Mouse (Mus musculus) left cerebral cortex, postnatal 4 days (tissue): Measurements from ENCODE around the gene Gcnt1. TPM values are rescaled to one million over a fixed set of nuclear protein-coding genes. Genes with fewer than 3 reads are reported as not detected.

ENCODE experiments used
- DNase-seq: peaks from one replicate; pipeline ENCODE4 v3.0.0-alpha.2; 2022
- intact Hi-C: fragments of 180-260 bp; cut with DNase I; formaldehyde crosslinking; loops from one replicate; pipeline ENCODE4 v1.15.1; 2025
- total RNA-seq, 2 experiments: library from RNA; stranded (reverse); gene quantifications; 2 replicates each; pipeline ENCODE4 v1.2.3; 2021

Gcnt1 gene
- total RNA-seq, 2 experiments from 2014 or later, result 1.1 to 1.2 TPM

DNA sequence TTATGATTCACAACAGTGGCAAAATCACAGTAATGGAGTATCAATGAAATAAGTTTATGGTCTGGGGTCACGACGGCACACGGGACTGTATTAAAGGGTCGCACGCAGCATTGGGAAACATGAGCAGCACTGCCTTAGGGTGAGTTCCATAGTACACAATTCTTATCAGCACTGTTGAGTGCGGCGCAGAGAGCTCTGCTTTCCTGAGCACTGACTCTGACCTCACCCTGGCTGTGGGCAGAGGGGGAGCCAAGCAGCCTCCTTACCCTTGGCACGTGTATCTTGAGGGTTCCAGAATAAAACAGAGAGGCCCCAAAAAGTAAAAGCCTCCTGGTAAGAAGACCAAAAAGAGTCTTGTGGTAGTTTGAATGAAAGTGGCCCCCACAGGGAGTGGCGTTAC is 4.1 kb downstream of the Gcnt1 start:
- intact Hi-C loops, result no loop called here
- DNase-seq, result no peak

DNA sequence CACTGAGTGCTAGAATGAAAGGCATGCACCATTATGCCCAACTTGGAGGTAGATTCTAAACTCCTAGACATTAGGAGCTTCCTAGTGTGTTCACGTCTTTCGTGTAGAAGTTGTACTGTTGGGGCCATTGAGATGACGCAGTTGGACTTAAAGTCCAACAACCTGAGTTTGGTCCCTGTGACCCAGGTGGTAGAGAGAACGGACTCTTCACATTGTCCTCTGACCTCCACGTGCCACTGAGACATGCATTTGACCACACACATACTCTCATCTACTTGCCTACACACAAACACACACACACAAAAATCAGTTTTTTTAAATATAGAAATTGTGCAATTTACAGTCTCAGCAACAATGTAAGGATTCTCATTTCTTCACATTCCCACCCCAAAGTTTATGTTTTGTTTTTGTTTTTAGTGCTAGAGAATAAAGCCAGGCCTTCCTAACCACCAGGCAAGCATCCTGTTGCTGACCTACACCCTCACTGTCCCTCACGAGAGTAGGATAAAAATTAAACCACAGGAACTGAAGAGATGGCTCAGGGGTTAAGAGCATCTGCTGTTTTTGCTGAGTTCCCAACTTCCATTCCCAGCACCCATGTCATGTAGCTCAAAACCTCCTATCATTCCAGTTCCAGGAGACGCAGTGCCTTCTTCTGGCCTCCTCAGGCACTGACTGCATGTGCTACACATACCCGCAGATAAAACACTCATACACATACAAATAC is 6.1 kb downstream of the Gcnt1 start:
- intact Hi-C loops, result no loop called here
- no peak for DNase-seq

GRCm38 (mm10) chr19:17364741-17365140 is 7.9 kb downstream of the Gcnt1 start:
- intact Hi-C loops, result no loop called here
- DNase-seq, result peak; percentile 38

DNA sequence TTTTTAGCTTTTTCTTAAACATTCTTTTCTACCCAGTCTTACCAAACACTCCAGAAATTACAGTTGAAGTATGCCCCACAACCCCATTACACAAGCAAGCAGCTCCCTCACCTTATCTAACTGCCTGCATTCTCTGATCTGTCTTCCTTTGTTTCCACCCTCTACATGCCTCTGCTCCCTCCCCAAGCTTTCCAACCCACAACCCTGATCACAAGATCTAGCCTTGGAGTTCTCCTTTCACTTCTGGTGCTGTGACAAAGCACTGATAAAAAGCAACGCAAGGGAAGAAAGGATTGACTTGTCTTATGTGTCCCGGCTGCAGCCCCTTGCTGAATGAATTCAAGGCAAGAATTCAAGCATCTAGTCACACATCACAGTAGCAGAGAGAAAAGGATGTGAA is 11.5 kb downstream of the Gcnt1 start:
- intact Hi-C loops, result no loop called here

GRCm38 (mm10) chr19:17359315-17359890 is 13.2 kb downstream of the Gcnt1 start:
- no peak for DNase-seq
- intact Hi-C loops, result no loop called here

More for the DNA sequence above, 11.5 kb downstream of the Gcnt1 start:
- no peak for DNase-seq

- DNase-seq, result no peak
- intact Hi-C loops, result no loop called here
These were observed 15.3 kb downstream of the Gcnt1 start for GRCm38 (mm10) chr19:17357391-17357790.

DNA sequence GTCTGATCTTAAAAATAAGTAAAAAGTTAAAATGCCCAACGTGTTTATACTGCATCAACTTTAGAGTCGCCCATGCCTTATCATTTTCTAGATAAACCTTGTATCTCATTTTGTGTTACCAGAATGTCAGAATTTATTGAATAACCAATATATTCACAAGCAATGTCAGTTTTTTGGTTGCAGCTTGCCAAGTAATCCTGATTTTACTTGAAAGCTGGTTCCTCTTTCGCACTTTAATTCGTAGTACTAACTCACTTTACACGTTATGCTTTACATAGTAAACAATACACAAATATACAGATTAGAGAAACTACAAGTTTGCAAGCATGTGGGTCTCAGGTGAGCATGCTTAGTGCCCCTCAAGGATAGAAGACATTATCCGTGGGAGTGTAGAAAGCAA is 15.7 kb downstream of the Gcnt1 start:
- no peak for DNase-seq
- intact Hi-C loops, result no loop called here

DNA sequence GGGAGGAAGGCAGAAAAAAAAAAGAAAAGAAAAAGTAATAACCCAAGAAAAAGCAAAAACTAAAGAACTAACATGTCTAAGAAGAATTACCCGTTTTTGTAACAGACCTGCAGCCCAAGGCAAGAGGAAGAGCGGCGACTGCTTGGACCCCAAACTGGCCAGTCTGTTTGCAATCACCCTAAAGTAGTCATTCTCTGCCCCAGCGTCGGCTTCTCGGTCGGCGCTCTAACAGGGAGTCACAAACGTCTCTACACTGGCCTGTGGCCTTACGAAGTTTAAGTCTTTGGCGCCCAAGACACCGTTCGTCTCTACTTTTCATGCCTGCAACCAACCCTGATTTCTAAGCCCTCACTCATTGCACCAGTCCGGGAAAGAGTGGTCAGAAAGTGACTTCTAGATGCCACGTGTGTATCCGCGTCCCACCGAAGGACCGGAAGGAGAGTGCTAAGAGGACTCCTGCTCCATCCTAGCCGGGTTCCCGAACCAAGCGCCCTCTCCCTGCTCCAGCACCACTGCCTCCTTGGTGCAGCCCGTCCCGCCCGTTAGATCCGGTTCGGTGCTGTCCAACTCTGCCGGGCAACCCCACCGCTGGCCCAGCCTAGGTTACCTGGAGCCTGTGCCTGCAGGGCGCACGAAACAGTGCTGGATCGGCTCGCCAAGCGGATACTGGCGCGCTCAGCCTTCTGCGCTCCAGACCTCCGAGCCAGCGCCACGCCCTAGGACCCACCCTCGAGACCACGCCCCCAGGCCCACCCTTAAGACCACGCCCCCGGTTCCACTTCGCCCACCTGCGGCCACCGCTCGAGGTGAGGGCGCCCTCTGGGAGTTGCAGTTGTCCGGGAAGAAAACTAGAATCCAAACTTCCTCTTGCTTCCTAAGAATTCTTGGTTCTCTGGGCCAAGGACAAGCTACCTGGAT is 16.4 kb downstream of the Gcnt1 start:
- DNase-seq, result peak; percentile 21
- intact Hi-C loops, result no loop called here

GRCm38 (mm10) chr19:17355361-17355760 is 17.3 kb downstream of the Gcnt1 start:
- intact Hi-C loops, result no loop called here
- DNase-seq, result no peak

DNA sequence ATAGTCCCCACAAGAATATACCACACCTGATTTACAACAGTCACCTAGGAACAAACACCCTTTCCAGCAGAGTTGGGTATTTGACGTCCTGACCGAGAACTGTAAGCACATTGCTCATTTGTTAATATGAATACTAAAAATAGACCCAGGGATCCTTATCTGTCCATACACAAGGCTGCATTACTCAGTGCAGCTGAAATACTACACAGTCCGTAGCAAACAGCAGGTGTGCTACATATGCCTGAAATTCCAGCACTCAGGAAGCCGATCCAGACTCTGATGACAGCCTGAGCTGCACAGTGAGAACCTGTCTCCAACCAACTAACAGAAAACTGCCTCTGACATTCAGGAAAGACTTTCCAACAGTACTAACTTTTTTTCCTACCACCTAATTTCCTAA is 17.8 kb downstream of the Gcnt1 start:
- intact Hi-C loops, result no loop called here
- no peak for DNase-seq

GRCm38 (mm10) chr19:17354362-17354761 is 18.3 kb downstream of the Gcnt1 start:
- DNase-seq, result no peak
- intact Hi-C loops, result no loop called here

GRCm38 (mm10) chr19:17353727-17354126 is 18.9 kb downstream of the Gcnt1 start:
- DNase-seq, result no peak
- intact Hi-C loops, result no loop called here

DNA sequence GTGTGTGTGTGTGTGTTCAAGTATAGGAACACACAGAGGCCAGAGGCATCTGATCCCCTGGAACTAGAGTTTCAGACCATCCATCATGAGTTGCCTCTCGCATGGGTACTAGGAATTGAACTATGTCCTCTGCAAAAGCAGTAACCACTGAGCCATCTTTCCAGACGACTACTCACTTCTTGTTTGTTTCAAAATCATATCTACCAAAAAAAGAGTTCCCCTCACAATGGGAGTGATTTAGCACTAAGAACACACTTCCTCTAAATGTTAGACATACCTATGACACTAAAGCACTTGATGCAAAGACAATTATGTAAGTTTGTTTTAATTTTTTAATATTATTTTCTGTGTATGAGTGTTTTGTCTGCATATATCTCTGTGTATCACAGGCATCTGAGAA is 24.8 kb downstream of the Gcnt1 start:
- DNase-seq, result no peak
- intact Hi-C loops, result no loop called here

DNA sequence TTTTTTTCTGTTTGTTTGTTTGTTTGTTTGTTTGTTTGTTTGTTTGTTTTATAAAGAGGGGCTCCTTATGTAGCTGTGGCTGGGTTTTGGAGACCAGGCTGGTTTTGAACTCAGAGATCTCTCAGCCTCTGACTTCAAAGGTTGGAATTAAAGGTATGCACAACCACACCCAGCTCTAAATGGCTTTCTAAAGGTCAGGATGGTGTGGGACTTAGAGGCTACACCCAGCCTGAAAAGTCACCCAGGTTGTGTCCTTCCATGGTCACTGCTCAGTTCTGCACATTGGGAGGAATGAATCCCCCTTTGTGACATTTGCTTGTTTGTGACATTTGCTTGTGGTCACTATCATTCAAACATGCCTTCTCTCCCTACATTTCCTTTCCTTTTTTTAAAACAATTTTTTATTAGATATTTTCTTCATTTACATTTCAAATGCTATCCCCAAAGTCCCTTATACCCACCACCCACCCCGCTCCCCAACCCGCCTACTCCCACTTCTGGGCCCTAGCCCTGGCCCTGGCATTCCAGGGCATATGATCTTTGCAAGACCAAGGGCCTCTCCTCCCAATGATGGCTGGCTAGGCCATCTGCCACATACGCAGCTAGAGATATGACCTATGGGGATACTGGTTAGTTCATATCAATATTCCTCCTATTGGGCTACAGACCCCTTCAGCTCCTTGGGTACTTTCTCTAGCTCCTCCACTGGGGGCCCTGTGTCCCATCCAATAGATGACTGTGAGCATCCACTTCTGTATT is 25.7 kb downstream of the Gcnt1 start:
- intact Hi-C loops, result no loop called here
- DNase-seq, result no peak

- intact Hi-C loops, result no loop called here
- no peak for DNase-seq
These were observed 27.8 kb downstream of the Gcnt1 start for GRCm38 (mm10) chr19:17344881-17345280.

DNA sequence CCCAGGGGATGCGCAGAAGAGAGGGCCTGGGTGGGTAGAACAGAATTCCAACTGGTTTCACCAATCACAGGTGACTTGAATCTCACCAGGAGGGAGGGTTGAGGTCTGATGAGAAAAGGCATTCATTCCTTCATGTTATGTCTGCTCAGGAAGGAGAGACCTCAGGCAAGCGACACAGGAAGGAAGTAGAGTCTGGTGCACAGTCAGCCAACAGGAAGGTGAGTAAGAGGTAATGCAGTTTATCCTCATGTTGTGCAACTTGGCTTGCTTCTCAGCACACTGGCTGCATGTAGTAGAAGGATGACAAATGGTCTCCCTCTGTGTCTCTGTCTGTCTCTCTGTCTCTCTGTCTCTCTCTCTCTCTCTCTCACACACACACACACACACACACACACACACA is 33.1 kb downstream of the Gcnt1 start:
- no peak for DNase-seq
- intact Hi-C loops, result no loop called here

DNA sequence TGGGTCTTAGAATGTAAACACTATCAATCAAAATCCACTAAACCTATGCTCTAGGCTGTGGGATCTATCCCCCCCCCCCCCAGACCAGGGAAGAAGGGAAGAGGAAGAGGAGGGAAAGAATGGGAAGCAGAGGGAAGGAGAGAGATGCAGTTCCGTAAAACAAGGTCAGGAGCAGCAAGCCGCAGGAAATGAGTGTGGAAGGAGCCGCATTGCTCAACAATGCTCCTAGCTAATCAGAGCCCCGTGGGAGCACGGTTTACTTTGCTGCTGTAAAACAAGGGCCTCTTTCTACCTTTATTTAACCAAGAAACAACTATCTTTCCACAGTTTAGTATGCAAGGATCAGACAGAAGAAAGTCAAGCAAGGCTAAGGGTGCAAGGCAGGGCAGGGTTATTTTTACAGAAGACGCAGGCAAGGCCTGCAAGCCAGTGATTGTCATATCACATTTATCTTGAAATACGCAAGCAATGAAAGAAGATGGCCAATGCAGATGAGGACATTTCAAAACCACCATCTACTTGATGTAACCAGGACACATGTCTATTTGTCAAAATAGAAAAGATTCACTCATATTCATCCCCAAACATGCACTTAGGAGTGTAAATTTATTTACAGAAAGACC is 35.5 kb downstream of the Gcnt1 start:
- DNase-seq, result no peak
- intact Hi-C loops, result no loop called here

- DNase-seq, result no peak
- intact Hi-C loops, result no loop called here
These were observed 36.0 kb downstream of the Gcnt1 start for GRCm38 (mm10) chr19:17336646-17337045.

DNA sequence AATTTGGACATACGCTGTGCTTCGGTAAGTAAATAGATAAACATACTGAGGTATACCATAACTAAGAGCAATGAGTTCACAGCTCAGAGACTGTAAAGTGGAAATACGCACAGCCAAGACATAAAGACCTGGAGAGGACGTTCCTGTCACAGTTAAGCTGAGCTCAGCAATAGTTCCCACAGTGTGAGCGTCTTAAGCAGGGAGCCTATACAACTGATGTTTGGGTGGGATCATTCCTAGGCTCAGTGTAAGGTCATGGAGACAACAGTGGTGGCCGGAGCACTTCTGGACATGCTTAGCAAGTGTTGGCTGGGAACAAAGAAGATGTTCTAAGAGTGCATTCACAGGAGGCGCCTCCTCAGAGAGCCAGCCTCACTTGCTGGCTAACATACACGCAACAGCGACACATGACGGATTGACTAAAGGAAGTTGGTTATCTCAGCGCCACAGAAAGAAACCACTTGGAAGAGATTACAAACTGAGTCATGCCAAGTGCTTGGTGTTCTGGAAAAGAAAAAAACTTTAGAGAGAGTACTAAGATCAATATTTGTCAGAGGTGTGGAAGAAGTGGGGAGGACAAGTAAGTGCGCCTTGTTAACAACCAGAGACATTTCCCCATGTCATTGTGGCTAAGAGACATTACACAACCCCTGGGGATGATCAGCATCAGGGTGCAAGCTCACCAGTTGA is 37.9 kb downstream of the Gcnt1 start:
- intact Hi-C loops, result no loop called here
- no peak for DNase-seq

GRCm38 (mm10) chr19:17333043-17333442 is 39.6 kb downstream of the Gcnt1 start:
- intact Hi-C loops, result no loop called here
- peak; percentile 32 for DNase-seq
